Mouse (Mus musculus): ENCODE results near the gene Asprv1. TPM values are rescaled to one million over a fixed set of nuclear protein-coding genes. Genes with fewer than 3 reads are reported as not detected.

The Asprv1 gene
- polyA plus RNA-seq (2015; fragmentation: Nextera tagmentation; extraction: Ambion mirVana): 1.0 TPM in 2 replicates

DNA sequence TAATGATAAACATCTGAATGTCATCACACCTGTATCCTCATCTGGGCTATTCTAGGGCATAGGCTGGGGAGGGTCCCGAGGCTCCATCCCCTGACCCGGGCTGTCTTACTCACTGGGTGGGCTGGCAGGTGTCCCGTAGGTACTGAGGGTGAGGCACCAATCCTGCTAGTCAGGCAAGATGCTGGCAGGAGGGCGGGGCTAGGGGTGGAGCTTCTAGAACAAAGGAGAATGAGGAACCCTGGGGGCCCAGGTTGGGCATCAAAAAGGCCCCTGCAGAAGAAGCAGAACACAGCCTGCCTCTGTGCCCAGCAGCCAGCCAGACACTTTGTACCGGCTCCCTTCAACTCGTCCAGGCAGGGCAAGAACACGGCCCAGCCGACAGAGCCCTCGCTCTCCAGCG, at the start of gene Asprv1:
Gene Asprv1 (plus strand): TSS at position 219 of the 400 bp plus-strand sequence.
- no peaks in the 10 kb centered on the region for H3K27me3 ChIP-seq
- no peak within 1 kb of the TSS for H3K9ac ChIP-seq
- H3K4me2 ChIP-seq: no peak within 1 kb of the TSS
- no peak within 1 kb of the TSS for H3K27ac ChIP-seq
- no peaks in the 10 kb centered on the region for H3K4me1 ChIP-seq
- WGBS: 47% methylated on average over 10 of the region's 10 CpGs
- H3K4me3 ChIP-seq: no peak within 1 kb of the TSS
- no peak for ATAC-seq (ENCODE audit: borderline replicate concordance, extremely low read depth, low FRiP score, low TSS enrichment)
- H3K36me3 ChIP-seq: no peaks in the 10 kb centered on the region
- no peaks in the 10 kb centered on the region for H3K9me3 ChIP-seq

DNA sequence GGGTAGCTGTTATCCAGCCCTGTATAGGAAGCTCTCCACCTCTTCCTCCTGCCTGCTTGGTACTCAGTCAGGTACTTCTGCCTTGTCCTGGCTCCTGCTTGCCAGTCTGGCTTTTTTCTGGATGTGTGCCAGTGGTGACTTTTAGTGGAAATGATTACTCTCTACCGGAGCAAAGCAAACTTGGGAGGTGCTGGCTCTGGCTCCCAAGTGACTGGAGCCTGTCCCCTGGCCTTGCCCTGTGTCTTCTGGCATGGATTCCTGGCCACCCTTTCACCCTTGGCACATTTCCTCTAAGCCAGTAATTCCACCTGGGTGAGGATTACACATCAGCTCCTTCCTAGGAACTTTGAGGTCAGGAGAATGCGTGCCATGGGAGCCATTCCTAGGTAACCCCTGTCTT, 49.6 kb upstream of the Asprv1 start:
- ATAC-seq (ENCODE audit: borderline replicate concordance, extremely low read depth, low FRiP score, low TSS enrichment): peak; percentile 40; the same call in 1 of the 2 replicates
- Histone ChIP-seq H3K4me2 (no peak overlapping the region), H3K36me3 (no peaks in the 10 kb centered on the region), H3K4me1 (peaks cover 34% of the 10 kb centered on the region), H3K27me3 (no peaks in the 10 kb centered on the region), H3K9ac (no peak overlapping the region), H3K4me3 (no peak overlapping the region), H3K9me3 (no peaks in the 10 kb centered on the region), H3K27ac (peak overlapping the region; percentile 70)
- WGBS: 52% methylated on average over 2 of the region's 2 CpGs

DNA sequence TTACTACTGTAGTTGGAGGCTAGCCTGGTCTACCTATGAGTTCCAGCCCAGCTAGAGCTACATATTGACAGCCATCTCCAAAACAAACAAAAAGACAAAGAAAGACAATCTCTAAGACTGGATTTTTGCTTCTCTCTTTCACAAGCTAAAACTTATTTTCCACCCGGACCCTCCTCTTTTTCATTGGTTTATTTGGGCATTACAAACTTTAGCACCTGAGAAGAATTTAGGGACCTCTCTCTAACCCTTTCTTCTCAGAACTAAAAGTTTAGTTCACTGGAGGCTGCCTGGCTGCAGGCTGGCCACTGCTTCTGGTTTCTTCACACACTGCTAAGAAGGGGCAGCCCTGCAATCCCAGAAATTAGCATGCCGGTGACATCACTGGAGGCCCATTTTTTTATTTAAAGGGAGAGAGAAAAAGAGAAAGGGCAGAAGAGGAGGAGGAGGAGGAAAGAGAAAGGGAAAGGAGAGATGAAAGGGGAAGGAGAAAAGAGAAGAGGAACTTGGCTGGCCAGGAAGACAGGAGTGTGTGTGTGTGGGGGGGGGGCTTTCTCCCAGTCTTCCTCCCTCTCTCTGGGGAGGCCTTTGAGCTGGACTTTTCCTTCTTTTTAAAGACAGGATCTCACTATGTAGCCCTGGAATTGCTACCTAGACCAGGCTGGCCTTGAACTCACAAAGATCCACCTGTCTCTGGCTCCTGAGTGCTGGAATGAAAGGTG, 48.7 kb upstream of the Asprv1 start:
- Histone ChIP-seq H3K4me1 (peaks cover 43% of the 10 kb centered on the region), H3K9me3 (no peaks in the 10 kb centered on the region), H3K36me3 (no peaks in the 10 kb centered on the region), H3K4me2 (no peak overlapping the region), H3K27me3 (no peaks in the 10 kb centered on the region), H3K4me3 (no peak overlapping the region), H3K9ac (no peak overlapping the region), H3K27ac (peak overlapping the region; percentile 6; the same call in 1 of the 2 replicates)
- WGBS: 40% methylated on average over 2 of the region's 2 CpGs
- ATAC-seq (ENCODE audit: borderline replicate concordance, extremely low read depth, low FRiP score, low TSS enrichment): no peak

DNA sequence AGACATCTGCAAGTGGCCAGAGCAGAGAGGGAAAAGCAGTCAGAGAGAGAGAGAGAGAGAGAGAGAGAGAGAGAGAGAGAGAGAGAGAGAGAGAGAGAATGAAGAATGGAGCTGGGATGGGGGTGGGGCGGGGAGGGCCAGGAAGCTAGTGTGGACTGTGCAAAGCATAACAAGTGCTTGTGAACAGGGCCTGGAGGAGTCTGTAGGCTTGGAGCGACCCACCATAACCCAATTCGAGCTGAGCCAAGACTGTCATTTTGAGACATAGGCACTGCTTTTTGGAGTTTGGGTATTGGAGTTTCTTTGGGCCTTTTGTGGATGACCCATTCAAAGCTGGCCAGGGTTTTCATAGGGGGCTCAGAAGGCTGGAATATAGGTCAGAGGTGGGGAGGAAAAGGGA, 48.0 kb upstream of the Asprv1 start:
- H3K4me2 ChIP-seq: no peak overlapping the region
- no peaks in the 10 kb centered on the region for H3K9me3 ChIP-seq
- no peak for ATAC-seq (ENCODE audit: borderline replicate concordance, extremely low read depth, low FRiP score, low TSS enrichment)
- H3K36me3 ChIP-seq: no peaks in the 10 kb centered on the region
- H3K9ac ChIP-seq: no peak overlapping the region
- no peak overlapping the region for H3K27ac ChIP-seq
- WGBS: 63% methylated on average over 3 of the region's 3 CpGs
- no peaks in the 10 kb centered on the region for H3K27me3 ChIP-seq
- peaks cover 50% of the 10 kb centered on the region for H3K4me1 ChIP-seq
- H3K4me3 ChIP-seq: no peak overlapping the region

DNA sequence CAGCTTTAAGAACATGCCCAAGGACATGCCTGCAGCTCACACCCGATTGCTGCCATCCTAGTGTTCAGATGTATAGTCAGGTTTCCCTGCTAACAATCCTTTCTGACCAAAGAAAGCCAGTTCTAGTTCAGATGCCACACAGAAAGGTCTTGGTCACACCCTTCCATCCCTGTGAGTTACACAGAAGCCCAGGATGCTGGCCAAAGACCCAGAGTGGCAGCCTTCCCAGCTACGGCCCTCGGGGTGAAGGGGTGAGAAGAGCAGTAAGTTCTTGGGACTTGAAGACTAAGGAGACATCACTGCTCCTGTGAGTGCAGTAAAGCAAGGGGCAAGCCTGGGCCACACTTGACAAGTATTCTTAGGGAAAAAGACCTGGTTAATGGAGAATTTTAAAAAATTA, 44.8 kb upstream of the Asprv1 start:
- Histone ChIP-seq H3K4me1 (peaks cover 50% of the 10 kb centered on the region), H3K9ac (no peak overlapping the region), H3K4me2 (no peak overlapping the region), H3K27me3 (no peaks in the 10 kb centered on the region), H3K27ac (no peak overlapping the region), H3K4me3 (no peak overlapping the region), H3K9me3 (no peaks in the 10 kb centered on the region), H3K36me3 (no peaks in the 10 kb centered on the region)
- ATAC-seq (ENCODE audit: borderline replicate concordance, extremely low read depth, low FRiP score, low TSS enrichment): no peak
- 87% methylated on average over 3 of the region's 3 CpGs for WGBS

DNA sequence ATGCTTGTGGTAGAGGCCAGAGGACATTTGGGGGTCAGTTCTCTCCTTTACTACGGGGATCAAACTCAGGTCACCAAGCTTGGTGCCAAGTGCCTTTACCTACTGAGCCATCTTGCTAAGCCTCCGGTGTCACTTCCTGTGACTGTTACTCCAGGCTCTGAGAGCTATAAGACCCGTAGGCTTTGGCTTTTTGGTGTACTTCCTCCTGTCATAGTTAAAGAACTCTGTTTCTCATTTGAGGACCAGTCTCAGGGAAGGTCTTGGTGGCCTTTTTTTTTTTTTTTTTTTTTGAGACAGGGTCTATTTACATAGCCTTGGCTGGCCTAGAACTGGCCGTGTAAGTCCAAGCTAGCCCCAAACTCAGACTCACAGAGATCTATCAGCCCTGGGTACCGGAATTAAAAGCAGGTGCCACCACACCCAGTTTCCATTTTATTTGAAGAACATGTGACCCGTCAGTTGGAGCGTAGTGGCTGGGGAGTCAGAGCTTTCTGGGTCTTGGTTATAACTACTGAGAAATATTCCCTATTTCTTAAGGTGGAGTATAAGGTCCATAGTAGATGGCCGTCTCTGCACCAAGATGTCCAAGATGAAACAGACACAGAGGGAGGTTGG, 44.3 kb upstream of the Asprv1 start:
- Histone ChIP-seq H3K36me3 (no peaks in the 10 kb centered on the region), H3K4me1 (peaks cover 44% of the 10 kb centered on the region), H3K9ac (no peak overlapping the region), H3K4me2 (no peak overlapping the region), H3K27me3 (no peaks in the 10 kb centered on the region), H3K9me3 (no peaks in the 10 kb centered on the region), H3K4me3 (no peak overlapping the region), H3K27ac (peak overlapping the region; percentile 94)
- no peak for ATAC-seq (ENCODE audit: borderline replicate concordance, extremely low read depth, low FRiP score, low TSS enrichment)
- WGBS: 83% methylated on average over 8 of the region's 8 CpGs

DNA sequence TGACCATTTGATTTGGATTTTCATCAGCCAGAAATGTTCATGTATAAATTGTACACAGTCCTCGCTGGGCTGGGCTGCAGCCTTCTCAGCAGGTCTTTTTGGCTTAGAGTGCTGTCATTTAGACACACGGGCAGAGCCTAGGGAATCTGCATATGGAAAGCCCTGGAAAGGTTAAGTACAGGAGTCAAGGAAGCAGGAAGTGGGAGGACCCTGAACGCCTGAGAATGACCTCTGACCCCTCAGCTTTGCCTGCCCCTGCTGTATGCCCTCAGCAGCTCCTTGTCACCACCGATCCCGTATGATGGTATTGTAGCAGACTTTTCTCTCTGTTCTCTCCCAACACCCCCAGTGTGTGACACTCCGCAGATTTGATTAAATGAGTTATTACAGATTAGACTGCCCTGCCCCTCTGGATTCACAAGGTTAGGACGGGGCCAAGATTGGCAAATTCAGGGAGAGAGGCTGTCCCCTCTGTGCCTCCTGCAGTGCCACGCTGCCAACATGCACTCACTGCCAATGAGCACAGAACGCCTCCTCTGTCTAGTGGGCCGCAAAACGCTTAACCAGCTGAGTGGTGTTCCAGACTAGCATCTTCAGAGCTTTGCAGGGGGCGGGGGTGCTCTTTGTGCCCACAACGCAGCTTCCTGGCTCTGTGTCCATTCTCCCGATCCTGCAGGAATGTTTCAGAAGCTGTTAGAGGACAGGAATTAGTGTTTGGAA, 43.5 kb upstream of the Asprv1 start:
- Histone ChIP-seq H3K36me3 (no peaks in the 10 kb centered on the region), H3K4me1 (peaks cover 37% of the 10 kb centered on the region), H3K4me2 (peak overlapping the region; percentile 59), H3K9ac (peak overlapping the region; percentile 26), H3K4me3 (peak overlapping the region; percentile 25), H3K9me3 (no peaks in the 10 kb centered on the region), H3K27me3 (no peaks in the 10 kb centered on the region), H3K27ac (peak overlapping the region; percentile 94)
- 23% methylated on average over 14 of the region's 14 CpGs for WGBS
- ATAC-seq (ENCODE audit: borderline replicate concordance, extremely low read depth, low FRiP score, low TSS enrichment): peak; percentile 39; the same call in 1 of the 2 replicates

DNA sequence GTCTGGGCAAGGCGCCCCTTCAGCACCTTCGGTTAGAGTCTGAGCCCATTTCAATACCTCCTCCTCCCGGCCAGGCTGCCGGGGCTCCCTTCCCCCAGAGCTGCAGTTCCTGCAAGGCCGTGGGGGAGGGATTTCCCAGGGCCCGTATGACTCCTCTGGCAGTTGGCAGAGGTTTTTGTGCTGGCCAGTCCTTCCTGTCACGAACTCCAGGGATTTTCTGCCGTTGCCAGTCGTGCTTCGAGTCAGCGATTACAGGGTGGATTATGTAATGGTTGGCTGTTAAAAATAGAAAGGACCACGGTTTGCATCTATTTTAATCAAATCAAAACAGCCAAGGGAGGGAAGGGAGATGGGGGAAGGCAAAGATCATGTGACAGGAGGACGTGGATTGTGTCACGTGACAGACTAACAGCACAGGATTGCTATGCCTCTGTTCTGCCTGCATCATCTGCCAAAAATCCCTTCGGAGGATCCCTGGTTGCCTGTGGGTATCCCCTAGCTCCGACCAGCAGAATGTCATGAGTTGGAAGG, 42.8 kb upstream of the Asprv1 start:
- Histone ChIP-seq H3K27me3 (no peaks in the 10 kb centered on the region), H3K9ac (peak overlapping the region; percentile 26), H3K27ac (peak overlapping the region; percentile 94), H3K4me2 (peak overlapping the region; percentile 59), H3K4me1 (peaks cover 31% of the 10 kb centered on the region), H3K36me3 (no peaks in the 10 kb centered on the region), H3K9me3 (no peaks in the 10 kb centered on the region), H3K4me3 (peak overlapping the region; percentile 25)
- 9% methylated on average over 16 of the region's 16 CpGs for WGBS
- peak; percentile 94 for ATAC-seq (ENCODE audit: borderline replicate concordance, extremely low read depth, low FRiP score, low TSS enrichment)

DNA sequence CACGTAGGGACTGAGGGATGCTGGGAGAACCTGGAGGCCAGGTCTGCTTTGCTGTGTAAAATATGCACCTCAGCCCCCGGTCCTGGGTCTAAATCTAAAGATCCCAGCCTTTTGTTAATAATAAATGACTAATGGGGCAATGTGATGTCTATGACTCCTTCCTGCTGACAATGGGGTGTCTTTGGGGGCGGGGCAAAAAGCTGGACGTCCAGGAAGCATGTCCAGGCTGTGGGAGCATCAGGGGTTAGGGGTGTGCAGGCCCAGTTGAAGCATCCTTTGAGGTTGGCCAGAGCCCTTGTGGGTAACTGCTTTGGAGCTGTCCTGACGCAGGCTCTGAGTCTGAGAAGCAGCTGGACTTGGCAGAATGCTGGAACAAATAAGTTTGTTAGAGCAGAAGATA, 41.9 kb upstream of the Asprv1 start:
- WGBS: 54% methylated on average over 5 of the region's 5 CpGs
- Histone ChIP-seq H3K36me3 (no peaks in the 10 kb centered on the region), H3K27me3 (no peaks in the 10 kb centered on the region), H3K4me3 (no peak overlapping the region), H3K4me2 (no peak overlapping the region), H3K27ac (peak overlapping the region; percentile 94; the same call in 1 of the 2 replicates), H3K9me3 (no peaks in the 10 kb centered on the region), H3K9ac (no peak overlapping the region), H3K4me1 (peaks cover 24% of the 10 kb centered on the region)
- no peak for ATAC-seq (ENCODE audit: borderline replicate concordance, extremely low read depth, low FRiP score, low TSS enrichment)

DNA sequence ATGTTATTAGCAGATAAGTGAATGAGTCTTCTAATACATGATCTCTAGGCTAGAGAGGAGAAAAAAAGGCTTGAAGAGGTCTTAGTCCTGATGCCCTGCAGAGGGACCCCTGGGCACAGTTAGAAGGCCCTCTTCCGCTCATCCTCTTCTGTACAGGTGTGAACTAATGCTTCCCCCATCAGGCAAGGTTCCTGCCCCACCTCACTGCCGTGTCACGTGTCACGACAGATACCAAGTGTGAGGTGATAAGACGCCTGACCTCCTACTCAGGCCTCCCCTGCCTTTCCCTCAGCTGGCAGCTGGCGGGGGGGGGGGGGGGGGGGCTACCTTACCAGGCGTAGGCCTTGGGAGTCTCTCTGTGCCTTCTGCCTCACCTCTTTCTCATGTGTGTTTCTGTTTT, 39.5 kb upstream of the Asprv1 start:
- peaks cover 24% of the 10 kb centered on the region for H3K4me1 ChIP-seq
- no peaks in the 10 kb centered on the region for H3K27me3 ChIP-seq
- H3K9me3 ChIP-seq: no peaks in the 10 kb centered on the region
- H3K4me2 ChIP-seq: no peak overlapping the region
- WGBS: 21% methylated on average over 6 of the region's 7 CpGs
- H3K4me3 ChIP-seq: no peak overlapping the region
- H3K9ac ChIP-seq: no peak overlapping the region
- no peak overlapping the region for H3K27ac ChIP-seq
- ATAC-seq (ENCODE audit: borderline replicate concordance, extremely low read depth, low FRiP score, low TSS enrichment): no peak
- H3K36me3 ChIP-seq: no peaks in the 10 kb centered on the region

DNA sequence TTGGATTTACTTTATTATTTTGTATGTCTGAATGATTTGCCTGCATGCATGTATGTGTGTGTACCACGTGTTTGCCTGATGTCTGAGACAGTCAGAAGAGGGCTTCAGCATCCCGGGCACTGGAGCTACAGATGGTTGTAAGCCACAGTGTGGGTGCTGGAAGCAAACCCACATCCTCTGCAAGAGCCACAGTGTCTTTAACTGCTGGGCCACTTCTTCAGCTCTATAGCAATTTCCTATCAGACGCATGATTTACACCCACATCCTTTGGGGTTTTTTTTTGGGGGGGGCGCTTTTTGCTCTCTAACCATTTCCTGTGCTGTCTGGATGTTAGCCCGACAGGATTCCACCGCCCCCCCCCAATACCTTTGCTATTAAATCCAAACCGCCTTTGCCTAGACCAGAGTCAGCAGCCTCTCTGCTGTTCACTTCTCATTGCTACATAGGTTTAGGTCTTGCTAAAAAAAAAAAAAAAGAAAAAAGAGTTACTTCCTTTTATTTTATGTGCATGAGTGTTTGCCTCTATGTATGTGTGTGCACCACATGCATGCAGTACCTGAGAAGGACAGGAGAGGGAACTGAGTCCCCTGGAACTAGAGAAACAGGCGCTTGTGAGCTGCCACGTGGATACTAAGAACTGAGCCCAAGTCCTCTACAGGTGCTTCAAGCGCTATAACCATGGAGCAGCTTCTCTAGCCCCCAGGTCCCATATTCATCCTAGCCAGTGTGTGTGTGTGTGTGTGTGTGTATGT, 34.6 kb upstream of the Asprv1 start:
- H3K27me3 ChIP-seq: no peaks in the 10 kb centered on the region
- no peak for ATAC-seq (ENCODE audit: borderline replicate concordance, extremely low read depth, low FRiP score, low TSS enrichment)
- H3K36me3 ChIP-seq: no peaks in the 10 kb centered on the region
- H3K4me2 ChIP-seq: no peak overlapping the region
- no peak overlapping the region for H3K9ac ChIP-seq
- no peaks in the 10 kb centered on the region for H3K9me3 ChIP-seq
- H3K27ac ChIP-seq: no peak overlapping the region
- H3K4me1 ChIP-seq: peaks cover 10% of the 10 kb centered on the region
- no peak overlapping the region for H3K4me3 ChIP-seq
- 77% methylated on average over 10 of the region's 10 CpGs for WGBS
